Mouse (Mus musculus): ENCODE data around the gene Adh5.

DNA sequence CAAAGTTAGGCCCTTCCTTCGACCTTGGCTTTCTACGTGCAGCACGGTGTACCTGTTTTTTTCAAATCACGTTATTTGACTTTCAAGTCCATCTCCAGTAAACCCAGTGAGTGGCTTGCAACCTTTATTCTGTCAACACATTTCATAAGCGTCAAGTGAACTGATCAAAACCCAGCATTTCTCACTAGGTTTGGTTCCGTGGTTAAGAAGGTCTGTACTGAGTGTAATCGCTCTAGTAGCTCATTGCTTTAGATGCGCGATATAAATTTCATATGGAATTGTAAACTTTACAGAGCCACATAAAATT is 525 bp downstream of the Adh5 start:
- no peak for TF ChIP-seq CTCF (IDR thresholded peaks at IDR 0.05; ENCODE audit: low read depth)
- no peak for TF ChIP-seq EP300 (IDR thresholded peaks at IDR 0.05; ENCODE audit: low read depth)

All from liver, postnatal 0 days (tissue).